Mouse (Mus musculus) spleen, adult 2 months (tissue): Measurements from ENCODE around the gene Pfas. TPM values are rescaled to one million over a fixed set of nuclear protein-coding genes. Genes with fewer than 3 reads are reported as not detected.

Experiments used
- DNase-seq, 2 experiments: peaks; one replicate each; pipeline versions ENCODE4 v3.0.0 to v3.0.0-alpha.2; 2012 to 2021; ENCODE audit warnings: low spot score in 2 of 2, low read depth in 1 of 2
- H3K27ac ChIP-seq: fragments of 200-500 bp; 2 replicates; pipeline ENCODE4 v1.5.1; 2012; ENCODE audit warnings: low read length, inconsistent platforms; ENCODE audit not compliant: insufficient read depth
- H3K27me3 ChIP-seq: fragments of 200-500 bp; 2 replicates; pipeline ENCODE4 v1.6.1; 2012; ENCODE audit warnings: mild to moderate bottlenecking, moderate library complexity, low read length, inconsistent platforms; ENCODE audit not compliant: control insufficient read depth, insufficient read depth
- H3K36me3 ChIP-seq: fragments of 200-500 bp; 2 replicates; pipeline ENCODE4 v1.6.1; 2012; ENCODE audit warnings: mild to moderate bottlenecking, low read length, inconsistent platforms; ENCODE audit not compliant: control insufficient read depth, insufficient read depth
- H3K4me1 ChIP-seq: fragments of 200-500 bp; 2 replicates; pipeline ENCODE4 v1.6.1; 2011; ENCODE audit warnings: inconsistent platforms; ENCODE audit not compliant: control insufficient read depth, insufficient read depth, insufficient read length
- H3K4me3 ChIP-seq: fragments of 200-500 bp; 2 replicates; pipeline ENCODE4 v1.5.1; 2011; ENCODE audit warnings: mild to moderate bottlenecking, inconsistent platforms; ENCODE audit not compliant: insufficient read depth, insufficient read length; ENCODE audit errors: extremely low read depth
- CTCF ChIP-seq: fragments of 200-500 bp; IDR thresholded peaks from 2 replicates; pipeline ENCODE4 v1.5.1; 2011; ENCODE audit warnings: mild to moderate bottlenecking, inconsistent platforms; ENCODE audit not compliant: insufficient read depth, insufficient read length, insufficient replicate concordance; ENCODE audit errors: extremely low read depth
- POLR2A ChIP-seq: fragments of 200-500 bp; IDR thresholded peaks from 2 replicates; pipeline ENCODE4 v1.6.1; 2011; ENCODE audit warnings: low read depth, low read length, inconsistent platforms
- WGBS: fragments of 180-500 bp; shearing (Covaris S2); methylation state at CpG from one replicate; pipeline ENCODE4 v1.1.7; 2018; 5-methylcytosine and 5-hydroxymethylcytosine counted together
- polyA plus RNA-seq: library from polyadenylated mRNA; depleted of rRNA; stranded (reverse); fragments of >200 nt; gene quantifications from 2 replicates; pipeline ENCODE4 v1.2.3, GENCODE M21; 2012

Pfas gene
- polyA plus RNA-seq, 1 experiment = 14.0 TPM

- Histone ChIP-seq H3K27me3 (no peaks in the 10 kb centered on the region), H3K36me3 (no peaks in the 10 kb centered on the region), H3K4me3 (no peak overlapping the region), H3K27ac (no peak overlapping the region), H3K4me1 (peaks cover 4% of the 10 kb centered on the region; the same call in 1 of the 2 replicates)
- no peak for DNase-seq
- 85% methylated on average over 4 of the region's 4 CpGs for WGBS
- no peak for TF ChIP-seq POLR2A
- TF ChIP-seq CTCF = no peak
Observed at GRCm38 (mm10) chr11:68970232-68970631, 38.0 kb downstream of the Pfas start.

- Histone ChIP-seq H3K4me1 (peaks cover 4% of the 10 kb centered on the region; the same call in 1 of the 2 replicates), H3K4me3 (no peak overlapping the region), H3K27ac (no peak overlapping the region), H3K36me3 (no peaks in the 10 kb centered on the region), H3K27me3 (no peaks in the 10 kb centered on the region)
- 97% methylated on average over 11 of the region's 11 CpGs for WGBS
- no peak for DNase-seq
- no peak for TF ChIP-seq POLR2A
- no peak for TF ChIP-seq CTCF
Observed at GRCm38 (mm10) chr11:68968752-68969151, 39.5 kb downstream of the Pfas start.

GRCm38 (mm10) chr11:68967337-68968282, 40.6 kb downstream of the Pfas start, which contains the start of gene Slc25a35:
Gene Slc25a35, plus strand, starts transcription at chr11:68968131.
- H3K4me1 ChIP-seq = no peaks in the 10 kb centered on the region; the same call in 1 of the 2 replicates
- peak within 1 kb of the TSS; percentile 65 for H3K27ac ChIP-seq
- H3K4me3 ChIP-seq = peak within 1 kb of the TSS; percentile 69
- TF ChIP-seq POLR2A (no peak), CTCF (no peak)
- peak; percentile 59 to 89 for DNase-seq
- no peaks in the 10 kb centered on the region for H3K36me3 ChIP-seq
- H3K27me3 ChIP-seq = no peaks in the 10 kb centered on the region
- 1% methylated on average over 50 of the region's 50 CpGs for WGBS

- TF ChIP-seq POLR2A (no peak), CTCF (no peak)
- Histone ChIP-seq H3K36me3 (no peaks in the 10 kb centered on the region), H3K4me1 (no peaks in the 10 kb centered on the region; the same call in 1 of the 2 replicates), H3K27ac (no peak overlapping the region), H3K4me3 (no peak overlapping the region), H3K27me3 (no peaks in the 10 kb centered on the region)
- WGBS = 39% methylated on average over 1 of the region's 1 CpGs
- no peak for DNase-seq
Observed at GRCm38 (mm10) chr11:68966554-68966953, 41.7 kb downstream of the Pfas start.

GRCm38 (mm10) chr11:68965845-68966244, 42.4 kb downstream of the Pfas start:
- WGBS = 30% methylated on average over 3 of the region's 3 CpGs
- Histone ChIP-seq H3K4me1 (no peaks in the 10 kb centered on the region; the same call in 1 of the 2 replicates), H3K27me3 (no peaks in the 10 kb centered on the region), H3K27ac (no peak overlapping the region), H3K4me3 (no peak overlapping the region), H3K36me3 (no peaks in the 10 kb centered on the region)
- TF ChIP-seq POLR2A (no peak), CTCF (no peak)
- DNase-seq = peak; percentile 62 to 65

DNA sequence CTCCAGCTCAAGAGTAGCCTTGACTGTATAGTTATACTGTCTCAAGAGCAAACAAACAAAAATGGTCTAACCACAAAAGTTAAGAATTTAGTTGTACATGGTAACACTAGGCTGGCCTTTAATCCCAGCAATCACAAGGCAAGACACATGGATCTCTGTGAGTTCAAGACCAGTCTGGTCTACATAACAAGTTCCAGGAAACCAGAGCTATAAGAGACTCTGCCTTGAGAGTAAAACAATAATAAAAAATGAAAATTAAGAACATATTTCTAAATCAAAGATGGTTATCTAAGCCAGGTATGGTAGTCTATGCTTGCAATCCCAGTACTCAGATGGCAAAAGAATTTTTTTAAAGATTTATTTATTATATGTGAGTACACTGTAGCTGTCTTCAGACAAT, 43.2 kb downstream of the Pfas start:
- no peaks in the 10 kb centered on the region for H3K27me3 ChIP-seq

More for the DNA sequence above, 43.2 kb downstream of the Pfas start:
- Histone ChIP-seq H3K4me1 (no peaks in the 10 kb centered on the region; the same call in 1 of the 2 replicates), H3K4me3 (no peak overlapping the region), H3K27ac (no peak overlapping the region), H3K36me3 (no peaks in the 10 kb centered on the region)
- TF ChIP-seq CTCF (no peak), POLR2A (no peak)
- no peak for DNase-seq
